Mouse (Mus musculus) Patski (cell line): ENCODE data around the gene Il9. TPM values are rescaled to one million over a fixed set of nuclear protein-coding genes. Genes with fewer than 3 reads are reported as not detected.

Experiments
- ATAC-seq: fragments of 100-300 bp; one replicate; pipeline ENCODE4 v1.8.0; 2021
- CTCF ChIA-PET: fragments of 350-600 bp; sonication (Branson Sonifier 250); formaldehyde crosslinking; loops from one replicate; lab custom pipeline; 2022; ENCODE audit warnings: inconsistent platforms; lab: Charles Lee
- POLR2A ChIA-PET: fragments of 350-600 bp; sonication (Branson Sonifier 250); formaldehyde crosslinking; loops from one replicate; lab custom pipeline; 2022; ENCODE audit warnings: antibody characterized with exemption, inconsistent platforms; lab: Charles Lee
- DNase-seq: peaks from one replicate; pipeline ENCODE4 v3.0.0-alpha.2; 2011; ENCODE audit warnings: low read depth, low spot score
- H3K27me3 ChIP-seq: fragments of 371-371 bp; one replicate; pipeline ENCODE4 v1.5.1; 2021
- CTCF ChIP-seq: fragments of 100-300 bp; IDR thresholded peaks from one replicate; pipeline ENCODE4 v1.5.1; 2021
- in situ Hi-C: fragments of 300-500 bp; cut with MboI; formaldehyde crosslinking; loops from 3 replicates; pipeline ENCODE4 v1.11.1; 2018; ENCODE audit warnings: low pct_unique_long_range_greater_than_20kb, mixed read lengths
- polyA plus RNA-seq: library from polyadenylated mRNA; unstranded; gene quantifications from one replicate; pipeline ENCODE4 v1.2.3, GENCODE M21; 2021

Il9 gene
- polyA plus RNA-seq, 1 experiment from 2014 or later = not detected

DNA sequence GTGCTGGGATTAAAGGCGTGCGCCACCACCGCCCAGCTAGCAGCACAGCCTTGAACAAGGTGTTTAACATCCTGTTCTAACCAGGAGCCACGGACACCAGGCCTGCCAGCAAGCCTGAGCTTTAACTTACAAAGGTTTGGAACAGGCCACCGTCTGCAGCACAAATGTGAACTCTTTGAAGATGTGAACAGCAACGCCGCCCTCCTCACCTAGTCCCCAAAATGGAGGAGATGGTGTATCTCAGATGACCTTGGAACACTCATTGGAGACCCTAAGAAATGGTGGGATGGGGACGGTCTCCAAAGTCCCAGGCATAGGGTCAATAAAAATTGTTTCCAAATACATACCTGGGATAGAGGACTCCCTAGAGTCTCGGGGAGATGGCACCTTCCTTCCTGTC is 9.4 kb downstream of the Il9 start:
- H3K27me3 ChIP-seq = no peaks in the 10 kb centered on the region
- DNase-seq (no peak), ATAC-seq (no peak)
- POLR2A ChIA-PET = no interaction called here
- no peak for TF ChIP-seq CTCF
- CTCF ChIA-PET = interaction anchor here (1.4 kb wide), 2 partner anchors 11 to 82 kb away, joined by 3 read pairs; no protein-coding TSS in a partner anchor
- in situ Hi-C loops = loop anchor here (5.0 to 10.0 kb wide), 3 partner anchors 170 to 792 kb away; no protein-coding TSS in a partner anchor

- POLR2A ChIA-PET = no interaction called here
- CTCF ChIA-PET = interaction anchor here (1.2 to 1.7 kb wide), 2 partner anchors 82 to 186 kb away, joined by 3 to 4 read pairs; no protein-coding TSS in a partner anchor
- in situ Hi-C loops = loop anchor here (5.0 to 10.0 kb wide), 3 partner anchors 170 to 793 kb away; no protein-coding TSS in a partner anchor
- ATAC-seq (no peak), DNase-seq (no peak)
- H3K27me3 ChIP-seq = no peaks in the 10 kb centered on the region
- TF ChIP-seq CTCF = no peak
These were observed 10.1 kb downstream of the Il9 start for GRCm38 (mm10) chr13:56471951-56472350.

GRCm38 (mm10) chr13:56471211-56471610 is 10.8 kb downstream of the Il9 start:
- ChIA-PET CTCF (interaction anchor here (1.2 to 1.7 kb wide), 2 partner anchors 82 to 187 kb away, joined by 3 to 4 read pairs; no protein-coding TSS in a partner anchor), POLR2A (no interaction called here)
- no peak for ATAC-seq
- no peak for DNase-seq
- in situ Hi-C loops = loop anchor here (5.0 to 10.0 kb wide), 3 partner anchors 171 to 794 kb away; no protein-coding TSS in a partner anchor
- TF ChIP-seq CTCF = no peak
- no peaks in the 10 kb centered on the region for H3K27me3 ChIP-seq

GRCm38 (mm10) chr13:56468536-56468935 is 13.5 kb downstream of the Il9 start:
- POLR2A ChIA-PET = interaction anchor here (0.6 kb wide), 1 partner anchor 9 kb away, joined by 5 read pairs; no protein-coding TSS in a partner anchor
- in situ Hi-C loops = no loop called here
- CTCF ChIA-PET = interaction anchor here (0.9 to 1.3 kb wide), 2 partner anchors 88 to 305 kb away, joined by 3 read pairs; no protein-coding TSS in a partner anchor
- no peak for TF ChIP-seq CTCF
- H3K27me3 ChIP-seq = no peaks in the 10 kb centered on the region
- DNase-seq (no peak), ATAC-seq (no peak)

DNA sequence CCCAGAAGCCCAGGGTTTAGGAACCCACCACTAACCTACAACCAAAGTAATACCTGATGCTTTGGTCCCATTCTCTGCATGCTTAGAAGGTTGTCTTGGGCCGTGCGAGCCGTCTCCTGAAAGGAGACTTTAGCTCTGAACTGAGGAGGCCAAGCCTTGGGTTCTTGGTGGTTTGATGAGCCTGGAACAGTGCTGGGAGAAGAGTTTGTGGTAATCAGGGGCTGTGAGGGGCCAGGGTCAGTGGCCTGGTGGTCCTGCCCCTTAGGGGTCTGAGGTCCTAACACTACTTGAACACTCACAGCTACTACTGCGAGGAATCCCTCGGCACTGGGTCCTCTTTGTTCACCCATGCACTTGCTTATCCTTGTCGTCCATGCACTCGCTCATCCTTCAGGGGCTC is 14.3 kb downstream of the Il9 start:
- CTCF ChIA-PET = interaction anchor here (1.3 kb wide), 1 partner anchor 89 kb away, joined by 3 read pairs; no protein-coding TSS in a partner anchor
- no peak for TF ChIP-seq CTCF
- in situ Hi-C loops = no loop called here

DNA sequence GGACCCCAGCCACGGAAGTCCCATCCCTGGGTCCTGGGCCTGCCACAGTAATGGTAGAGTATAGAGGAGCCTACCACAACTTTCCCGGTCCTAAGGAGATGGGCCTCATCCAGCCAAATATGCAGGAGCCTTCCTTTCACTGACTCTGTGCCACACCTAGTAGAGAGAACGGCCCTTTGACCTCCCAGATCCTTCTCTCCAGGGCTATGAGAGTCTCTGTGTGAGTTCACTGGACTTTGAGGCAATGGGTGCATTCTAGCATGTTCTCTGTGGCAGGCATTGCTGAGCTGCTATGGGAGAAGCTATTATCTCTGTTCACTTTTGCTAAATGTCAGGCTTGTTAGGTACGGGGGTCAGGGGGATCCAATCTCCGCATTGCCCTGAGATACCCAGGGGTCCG is 18.3 kb downstream of the Il9 start:
- ChIA-PET POLR2A (no interaction called here), CTCF (no interaction called here)
- ATAC-seq = no peak
- DNase-seq = no peak
- in situ Hi-C loops = no loop called here
- H3K27me3 ChIP-seq = no peaks in the 10 kb centered on the region
- TF ChIP-seq CTCF = no peak

More for the DNA sequence above, 14.3 kb downstream of the Il9 start:
- POLR2A ChIA-PET = no interaction called here
- DNase-seq = no peak
- H3K27me3 ChIP-seq = no peaks in the 10 kb centered on the region
- ATAC-seq = no peak

DNA sequence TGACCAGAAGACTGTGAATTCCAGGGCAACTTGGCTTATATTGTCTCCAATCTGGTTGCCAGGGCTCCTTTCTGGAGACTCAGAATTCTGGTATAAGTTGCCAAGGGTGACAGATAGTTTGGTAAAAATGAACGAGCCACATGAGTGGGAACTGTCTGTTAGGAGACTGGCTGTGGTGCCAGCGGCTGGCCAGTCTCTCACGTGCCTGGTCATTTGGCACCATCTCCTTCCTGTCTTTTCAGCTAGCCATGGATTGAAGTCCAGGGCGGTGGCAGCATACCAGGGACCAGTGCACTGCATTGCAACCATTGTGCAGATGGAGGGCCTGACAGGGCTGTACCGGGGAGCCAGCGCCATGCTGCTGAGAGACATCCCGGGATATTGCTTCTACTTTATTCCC is 18.8 kb downstream of the Il9 start:
- in situ Hi-C loops = no loop called here
- no peaks in the 10 kb centered on the region for H3K27me3 ChIP-seq
- DNase-seq (no peak), ATAC-seq (no peak)
- ChIA-PET POLR2A (no interaction called here), CTCF (no interaction called here)
- no peak for TF ChIP-seq CTCF

- no peaks in the 10 kb centered on the region for H3K27me3 ChIP-seq
- POLR2A ChIA-PET = interaction anchor here (0.6 kb wide), 1 partner anchor 28 kb away, joined by 4 read pairs; no protein-coding TSS in a partner anchor
- TF ChIP-seq CTCF = no peak
- in situ Hi-C loops = no loop called here
- ATAC-seq (no peak), DNase-seq (no peak)
- CTCF ChIA-PET = no interaction called here
These were observed 19.3 kb downstream of the Il9 start for GRCm38 (mm10) chr13:56462791-56463190.

- TF ChIP-seq CTCF = no peak
- ChIA-PET CTCF (interaction anchor here (0.7 to 1.4 kb wide), 2 partner anchors 12 to 28 kb away, joined by 3 read pairs; no protein-coding TSS in a partner anchor), POLR2A (no interaction called here)
- in situ Hi-C loops = no loop called here
- H3K27me3 ChIP-seq = no peaks in the 10 kb centered on the region
- ATAC-seq (no peak), DNase-seq (no peak)
These were observed 20.6 kb downstream of the Il9 start for GRCm38 (mm10) chr13:56461460-56461859.

- ChIA-PET CTCF (interaction anchor here (1.1 kb wide), 1 partner anchor 15 kb away, joined by 3 read pairs; no protein-coding TSS in a partner anchor), POLR2A (no interaction called here)
- H3K27me3 ChIP-seq = no peaks in the 10 kb centered on the region
- TF ChIP-seq CTCF = no peak
- ATAC-seq (peak; percentile 39), DNase-seq (no peak)
- in situ Hi-C loops = no loop called here
These were observed 24.0 kb downstream of the Il9 start for GRCm38 (mm10) chr13:56458001-56458400.

DNA sequence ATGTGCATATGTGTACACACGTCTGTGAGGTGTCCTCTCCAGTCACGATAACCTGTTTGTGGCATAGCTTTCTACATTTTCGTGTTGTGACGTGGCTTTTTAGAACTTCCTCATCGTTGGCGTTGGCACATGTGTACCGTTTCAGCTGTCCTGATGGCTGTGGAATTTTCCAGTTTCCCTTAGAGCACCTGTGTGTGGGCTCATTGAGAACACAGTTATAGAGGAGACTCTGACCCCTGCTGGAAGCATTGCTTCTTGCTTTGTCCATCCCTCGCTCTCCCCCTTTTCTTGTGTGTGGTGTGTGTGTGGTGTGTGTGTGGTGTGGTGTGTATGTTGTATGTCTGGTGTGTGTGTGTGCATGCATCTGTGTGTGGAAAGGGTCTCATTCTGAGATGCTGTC is 32.0 kb downstream of the Il9 start:
- no peak for DNase-seq
- peak; percentile 48 for TF ChIP-seq CTCF
- POLR2A ChIA-PET = no interaction called here
- H3K27me3 ChIP-seq = no peaks in the 10 kb centered on the region
- peak; percentile 54 for ATAC-seq
- CTCF ChIA-PET = no interaction called here
- in situ Hi-C loops = no loop called here
